Mouse (Mus musculus) gastrocnemius, postnatal 36 days (tissue): ENCODE measurements at regions not wholly inside any gene's neighbourhood (a gene's known extent, or its start where the extent isn't known, plus 50 kb on each side); places are given as distances from the start of the nearest gene placed in this dataset.
"Not testable (repeated sequence)": the region's sequence is repeated elsewhere in the genome, so short reads cannot be mapped to it uniquely, and the experiment has no call there.

ENCODE experiments used
- DNase-seq, 2 experiments: peaks; one replicate each; pipeline ENCODE4 v3.0.0; 2022
- intact Hi-C: fragments of 180-260 bp; cut with DNase I; formaldehyde crosslinking; loops from one replicate; pipeline ENCODE4 v1.15.1; 2025

DNA sequence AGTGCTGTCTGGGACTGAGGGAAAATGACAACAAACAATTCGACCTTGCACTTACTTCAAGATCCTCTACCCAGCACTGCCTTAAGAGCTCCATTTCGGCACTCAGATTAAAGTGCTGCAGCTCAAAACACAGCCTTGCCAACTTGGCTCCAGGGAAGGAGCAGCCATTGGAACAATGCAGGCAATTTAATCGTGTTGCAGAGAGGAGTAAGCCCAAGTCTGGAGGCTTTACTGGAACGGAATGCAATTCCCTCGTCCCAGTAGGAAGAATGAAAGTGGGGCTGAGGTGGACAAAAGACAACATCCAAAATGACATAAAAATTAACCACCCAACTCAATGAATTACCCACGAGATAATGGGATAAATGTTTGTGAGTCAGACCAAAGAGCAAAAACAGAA is 273.0 kb downstream of the Hace1 start:
- intact Hi-C loops: no loop called here
- peak in 1 of 2 experiments; percentile 5 for DNase-seq

DNA sequence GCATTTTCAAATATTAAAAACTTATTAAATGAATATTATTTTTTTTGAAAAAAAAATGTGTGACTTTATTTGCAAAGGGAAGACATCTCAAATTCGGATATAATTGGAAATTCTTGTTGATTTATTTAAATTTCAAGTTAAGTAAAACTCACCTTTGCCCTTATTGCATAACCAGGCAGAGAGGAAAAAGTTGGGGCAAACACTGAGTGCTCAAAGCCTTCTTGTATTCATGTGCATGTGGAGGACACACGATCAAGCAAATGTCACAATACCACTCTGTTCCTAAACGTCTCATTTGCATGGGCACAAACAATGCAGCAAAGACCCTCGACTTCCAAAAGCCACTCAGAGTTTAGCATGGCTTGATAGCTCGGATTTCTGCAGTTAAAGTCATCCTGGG is 275.1 kb downstream of the Hace1 start:
- DNase-seq: no peak
- intact Hi-C loops: no loop called here

DNA sequence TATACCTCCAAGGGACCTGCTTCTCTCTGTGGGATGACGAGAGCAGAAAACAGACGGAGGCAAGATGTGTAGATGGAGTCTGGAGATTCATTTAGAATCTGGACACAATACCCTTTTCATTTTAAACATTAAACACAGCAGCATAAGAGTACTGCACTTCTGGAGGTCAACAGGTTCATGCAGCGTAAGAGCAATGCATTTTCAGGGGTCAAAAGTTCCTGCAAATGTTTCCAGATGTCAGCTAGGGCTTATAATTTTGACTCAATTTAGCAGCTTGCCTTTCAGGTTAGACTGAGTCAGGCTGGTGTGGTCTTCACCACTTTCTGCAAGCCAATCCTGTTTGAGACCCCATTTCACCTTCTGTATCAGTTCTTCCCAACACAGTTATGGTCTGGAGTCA is 277.9 kb downstream of the Hace1 start:
- no peak for DNase-seq
- intact Hi-C loops: no loop called here

DNA sequence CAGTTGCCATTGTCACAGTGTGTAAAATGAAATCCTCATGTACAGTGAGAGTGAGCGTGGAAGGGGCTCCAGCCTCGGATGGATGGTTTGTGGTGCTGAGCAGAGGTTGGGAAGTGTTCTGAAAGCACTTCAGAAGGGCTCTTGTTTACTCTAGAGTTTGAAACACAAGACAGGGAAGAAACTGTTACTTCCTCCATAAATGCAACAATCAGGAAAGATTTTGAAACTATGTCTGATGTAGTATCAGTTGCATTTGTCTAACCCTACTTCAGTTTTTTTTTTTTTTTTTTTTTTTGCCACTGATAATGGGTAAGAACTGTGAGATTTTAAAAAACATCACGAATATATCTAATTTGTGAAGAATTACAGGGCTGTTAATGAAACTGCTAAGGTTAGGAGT is 281.5 kb downstream of the Hace1 start:
- intact Hi-C loops: no loop called here
- DNase-seq: no peak

DNA sequence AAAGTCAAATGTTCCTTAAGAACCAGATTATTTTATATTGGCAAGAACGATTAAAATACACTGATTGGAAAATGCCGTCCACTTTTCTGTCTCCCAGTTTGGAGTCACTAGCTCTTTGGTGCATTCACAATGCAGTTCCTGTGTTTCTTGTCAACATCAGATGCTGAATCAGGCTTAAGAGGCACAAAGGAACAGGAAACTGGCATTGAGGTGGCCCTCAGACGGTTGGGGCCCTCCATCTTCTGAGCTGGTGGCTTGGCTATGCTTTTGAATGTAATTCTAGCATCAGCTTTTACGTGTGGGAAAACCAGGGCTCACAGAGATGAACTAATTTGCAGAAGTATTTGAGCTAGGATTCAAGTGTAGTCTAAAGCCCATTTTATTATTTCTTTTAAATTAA is 282.3 kb downstream of the Hace1 start:
- intact Hi-C loops: no loop called here
- DNase-seq: no peak

DNA sequence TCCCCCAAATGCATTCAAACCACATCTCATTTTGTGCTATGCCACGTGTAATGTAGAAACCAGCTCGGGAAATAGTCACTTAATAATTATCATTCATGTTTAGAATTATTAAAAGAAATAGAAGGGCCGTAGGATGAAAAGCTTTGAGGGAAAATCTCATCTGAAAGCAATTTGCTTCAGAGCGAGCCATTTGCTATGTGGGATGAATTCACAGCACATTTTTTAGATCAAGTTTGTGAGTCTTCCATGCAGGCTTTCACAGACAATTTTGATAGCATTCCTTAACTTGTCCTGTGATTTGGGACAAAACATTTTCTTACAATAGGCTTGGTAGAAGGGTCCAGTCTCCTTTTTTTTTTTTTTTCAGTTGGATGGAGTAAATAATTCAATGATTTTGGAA is 283.1 kb downstream of the Hace1 start:
- no peak for DNase-seq
- intact Hi-C loops: no loop called here

DNA sequence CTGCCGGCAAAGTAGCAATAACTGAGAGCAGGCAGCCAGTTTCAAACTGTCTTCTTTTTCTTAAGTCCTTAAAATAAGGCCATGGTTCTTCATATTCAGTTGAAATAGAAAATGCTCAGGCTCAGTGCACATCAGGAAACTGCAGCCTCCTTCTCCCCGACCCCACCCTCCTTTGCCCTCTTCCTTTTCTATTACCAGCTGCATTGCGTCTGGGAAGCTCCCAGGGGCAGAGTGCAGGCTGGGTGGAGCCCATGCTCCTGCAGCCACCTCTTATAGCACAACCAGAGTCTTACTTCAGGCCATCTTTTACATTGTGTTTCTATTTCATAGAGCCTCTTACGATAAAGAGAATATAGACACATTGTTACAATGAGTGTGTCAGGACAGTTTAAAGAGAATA is 288.2 kb downstream of the Hace1 start:
- intact Hi-C loops: no loop called here
- no peak for DNase-seq

DNA sequence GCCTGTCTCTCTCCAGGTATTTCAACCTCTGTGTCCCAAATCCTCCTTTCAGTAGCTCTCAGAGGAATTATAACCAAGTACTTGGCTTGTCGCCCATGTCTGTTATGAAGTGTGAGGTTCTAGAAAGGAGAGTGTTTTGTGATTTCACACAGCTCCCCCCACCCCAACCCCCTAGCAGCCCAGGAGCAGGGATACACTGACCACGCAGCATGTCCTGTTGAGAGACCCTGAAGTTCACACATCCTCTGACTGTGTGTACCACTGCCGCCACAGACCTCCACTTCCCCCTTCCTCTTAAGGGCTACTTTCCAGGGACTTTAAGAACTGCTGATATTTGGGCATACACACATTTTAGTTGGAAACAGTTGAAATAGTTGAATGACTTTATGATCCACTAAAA is 289.2 kb downstream of the Hace1 start:
- DNase-seq: no peak
- intact Hi-C loops: no loop called here

DNA sequence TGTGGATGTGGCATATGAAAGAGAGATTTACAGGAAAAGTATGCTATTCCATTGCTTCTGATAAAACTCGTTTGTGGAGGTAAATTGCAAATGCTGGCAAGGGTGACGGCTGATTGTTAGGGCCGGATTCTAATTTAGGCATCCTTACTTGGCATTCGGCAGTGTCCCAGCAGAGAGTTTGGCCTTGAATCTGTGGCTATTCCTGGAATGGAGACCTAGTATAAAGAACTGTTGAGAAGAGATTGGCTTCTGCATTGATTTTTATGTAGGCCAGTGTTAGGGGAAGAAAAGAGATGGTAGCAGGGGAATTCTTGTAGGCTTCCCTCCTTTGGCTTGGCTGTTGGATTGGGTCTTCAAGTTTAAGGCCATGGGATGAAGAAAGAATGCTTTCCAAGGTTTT is 293.4 kb downstream of the Hace1 start:
- intact Hi-C loops: no loop called here

DNA sequence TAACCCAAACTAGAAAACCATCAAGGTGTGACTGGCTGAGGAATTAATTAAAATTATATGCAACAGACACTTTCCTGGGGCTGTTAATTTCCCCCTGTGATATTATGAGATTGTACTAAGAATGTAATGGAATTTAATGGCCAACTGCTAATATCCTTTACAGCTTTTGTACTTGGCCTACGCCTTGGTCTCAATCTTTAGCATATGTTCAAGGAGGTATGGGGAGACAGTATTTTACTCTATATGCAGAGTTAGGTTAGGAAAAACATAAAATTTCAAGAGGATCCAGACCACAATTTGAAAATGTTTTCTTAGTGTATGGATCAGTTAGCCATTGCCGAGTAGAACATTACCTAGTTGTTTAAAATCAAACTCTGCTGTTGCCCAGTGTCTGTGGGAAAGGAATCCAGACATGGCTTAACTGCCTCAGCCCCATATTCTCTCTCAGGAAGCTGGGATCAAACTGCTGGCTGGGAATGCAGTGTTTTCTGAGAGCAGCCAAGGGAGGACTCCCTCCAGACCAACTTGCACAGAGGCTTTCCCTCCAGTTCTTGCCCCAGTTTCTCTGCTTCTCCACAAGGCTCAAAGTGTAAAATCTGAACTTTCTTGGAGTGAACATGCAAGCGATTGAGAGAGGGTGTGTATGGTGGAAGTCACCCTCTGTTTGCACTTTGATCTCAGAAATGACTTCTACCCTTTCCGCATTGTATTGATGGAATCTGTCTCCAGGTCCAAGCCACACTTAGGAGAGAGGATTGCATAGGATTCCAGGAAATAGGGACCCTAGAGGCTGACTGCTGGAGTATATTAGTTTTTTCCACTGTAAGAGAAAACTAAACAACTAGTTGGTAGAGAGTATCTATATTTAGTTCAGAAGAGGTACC is 294.6 kb downstream of the Hace1 start:
- intact Hi-C loops: no loop called here
- no peak for DNase-seq

More for the DNA sequence above, 293.4 kb downstream of the Hace1 start:
- DNase-seq: no peak

DNA sequence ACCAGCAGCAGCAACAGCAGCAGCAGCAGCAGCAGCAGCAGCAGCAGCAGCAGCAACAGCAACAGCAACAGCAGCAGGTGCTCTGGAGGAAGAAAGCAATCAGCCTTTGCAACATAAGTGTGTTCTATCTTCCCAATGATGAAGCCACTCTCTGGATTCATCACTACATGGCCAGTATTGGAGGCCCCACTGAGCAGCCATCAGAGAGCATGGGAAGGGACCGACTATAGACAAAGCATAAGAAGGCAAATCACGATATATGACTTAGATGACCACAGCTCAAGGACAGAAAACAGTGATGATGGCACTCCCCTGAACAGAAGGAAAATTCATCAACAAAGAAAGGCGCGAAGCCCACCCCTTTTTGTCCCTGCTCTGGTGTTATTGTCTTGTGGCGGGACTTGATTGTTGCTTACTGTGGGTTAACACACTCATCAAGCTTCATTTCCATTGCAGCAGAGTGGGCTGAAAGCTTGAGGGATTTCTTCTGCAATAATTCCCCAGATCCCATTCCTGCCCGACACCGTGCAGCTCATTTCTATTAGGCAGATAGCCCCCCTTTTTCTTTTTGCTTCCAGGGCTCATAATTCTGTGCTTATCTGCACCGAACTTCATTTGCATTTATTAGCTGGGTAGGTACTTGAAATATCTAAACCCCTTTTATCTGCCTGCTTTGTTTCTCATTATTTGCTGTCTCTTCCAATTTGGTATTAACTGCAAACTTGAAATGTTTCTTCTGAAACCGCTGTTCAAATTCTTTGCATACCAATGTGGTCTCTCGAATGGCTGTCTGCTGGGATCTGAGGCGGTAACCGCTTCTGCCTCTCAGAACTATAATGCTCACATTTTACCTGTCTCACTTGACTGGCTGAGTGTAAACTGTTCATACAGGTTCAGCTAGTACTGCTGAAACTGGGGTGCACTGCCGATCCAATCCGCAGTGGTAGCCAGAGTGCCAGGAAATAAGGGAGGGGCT is 296.5 kb downstream of the Hace1 start:
- intact Hi-C loops: no loop called here
- no peak for DNase-seq

DNA sequence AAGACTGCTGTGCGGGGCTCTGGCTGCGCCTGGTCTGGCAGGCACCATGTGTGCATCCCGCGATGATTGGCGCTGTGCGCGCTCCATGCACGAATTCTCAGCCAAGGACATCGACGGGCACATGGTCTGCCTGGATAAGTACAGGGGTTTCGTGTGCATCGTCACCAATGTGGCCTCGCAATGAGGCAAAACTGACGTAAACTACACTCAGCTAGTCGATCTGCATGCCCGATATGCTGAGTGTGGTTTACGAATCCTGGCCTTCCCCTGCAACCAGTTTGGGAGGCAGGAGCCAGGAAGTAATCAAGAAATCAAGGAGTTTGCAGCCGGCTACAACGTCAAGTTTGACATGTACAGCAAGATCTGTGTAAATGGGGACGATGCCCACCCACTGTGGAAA is 297.7 kb downstream of the Hace1 start:
- DNase-seq, intact Hi-C loops: not testable (repeated sequence)

DNA sequence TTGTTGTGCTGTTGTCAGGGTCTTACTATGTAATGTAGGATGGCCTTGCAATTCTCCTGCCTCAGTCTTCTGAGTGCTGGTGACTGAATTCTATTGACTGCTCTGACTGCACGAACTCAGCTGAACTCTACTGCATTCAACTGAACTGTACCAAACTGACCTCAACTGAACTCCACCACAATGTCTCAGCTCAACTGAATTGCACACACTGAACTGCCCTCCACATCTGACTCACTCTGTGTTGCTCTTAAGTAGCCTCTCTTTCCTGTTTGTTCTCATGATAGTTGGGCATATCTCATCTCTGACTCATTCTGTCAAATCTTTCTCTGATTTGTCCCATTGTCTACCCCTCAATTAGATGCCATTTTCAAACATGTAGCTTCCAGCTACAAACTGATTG is 306.1 kb downstream of the Hace1 start:
- intact Hi-C loops: no loop called here
- DNase-seq: no peak

DNA sequence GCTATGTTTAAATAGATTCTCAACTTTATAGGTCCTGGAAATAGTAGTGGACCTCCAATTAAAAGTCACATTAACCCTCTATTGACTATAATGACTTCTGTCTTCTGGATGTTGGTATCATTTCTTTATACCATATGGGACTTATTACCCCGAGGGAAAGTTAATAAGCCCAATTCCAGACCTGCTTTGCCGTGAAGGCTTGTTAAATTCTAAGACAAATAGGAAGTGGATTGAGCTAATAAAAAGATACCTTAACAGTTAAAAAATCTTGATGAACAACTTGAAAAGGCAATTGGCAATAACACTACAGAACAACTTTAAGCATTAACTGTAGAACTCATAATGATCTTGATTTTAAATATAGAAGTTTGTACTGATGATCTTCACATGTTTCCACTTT is 309.0 kb downstream of the Hace1 start:
- intact Hi-C loops: no loop called here
- DNase-seq: no peak

DNA sequence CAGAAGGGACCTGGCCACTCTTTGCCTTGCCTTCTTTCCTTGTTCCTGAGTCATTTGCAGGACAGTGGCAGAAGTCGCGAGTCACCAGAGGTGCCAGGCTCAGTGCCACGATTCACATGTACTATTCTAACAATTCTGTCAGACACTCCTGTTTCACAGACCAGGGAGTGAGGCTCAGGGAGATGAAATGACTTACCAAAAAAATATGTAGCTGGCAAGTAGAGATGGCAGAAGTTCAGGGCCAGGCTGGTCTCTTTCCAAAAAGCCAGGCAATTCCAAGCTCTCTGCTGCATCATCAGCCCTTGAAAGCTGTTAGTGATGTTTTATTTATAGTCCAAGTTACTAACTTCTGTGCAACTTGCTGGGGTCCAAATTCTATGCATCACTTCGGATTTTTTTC is 311.2 kb downstream of the Hace1 start:
- DNase-seq: peak; percentile 29 to 37
- intact Hi-C loops: no loop called here

DNA sequence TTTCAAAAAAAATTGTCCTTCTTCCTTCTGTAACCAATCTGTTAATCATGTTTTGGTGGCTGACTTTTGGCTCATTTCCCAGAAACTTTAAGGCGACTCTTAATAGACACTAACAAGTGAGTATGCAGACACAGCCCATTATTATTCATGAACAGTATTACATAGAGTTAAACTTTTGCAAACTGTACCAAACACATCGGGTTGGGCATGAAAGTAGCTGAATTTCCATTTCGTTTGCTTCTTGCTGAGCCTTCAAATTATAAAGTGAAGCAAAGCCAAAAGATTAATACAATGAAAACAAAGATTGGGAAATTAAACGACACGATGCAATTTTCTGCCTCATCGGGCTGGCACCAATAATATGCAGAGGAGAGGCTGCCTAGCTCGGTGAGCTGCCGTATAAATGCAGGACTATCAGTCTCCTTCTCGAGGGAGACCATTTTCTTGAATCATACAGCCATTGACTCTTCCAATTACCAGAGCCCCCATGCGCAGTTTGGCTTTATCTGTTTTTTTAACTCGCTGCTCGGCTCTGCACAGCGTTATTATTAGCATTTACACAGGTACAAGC is 311.8 kb downstream of the Hace1 start:
- no peak for DNase-seq
- intact Hi-C loops: no loop called here

DNA sequence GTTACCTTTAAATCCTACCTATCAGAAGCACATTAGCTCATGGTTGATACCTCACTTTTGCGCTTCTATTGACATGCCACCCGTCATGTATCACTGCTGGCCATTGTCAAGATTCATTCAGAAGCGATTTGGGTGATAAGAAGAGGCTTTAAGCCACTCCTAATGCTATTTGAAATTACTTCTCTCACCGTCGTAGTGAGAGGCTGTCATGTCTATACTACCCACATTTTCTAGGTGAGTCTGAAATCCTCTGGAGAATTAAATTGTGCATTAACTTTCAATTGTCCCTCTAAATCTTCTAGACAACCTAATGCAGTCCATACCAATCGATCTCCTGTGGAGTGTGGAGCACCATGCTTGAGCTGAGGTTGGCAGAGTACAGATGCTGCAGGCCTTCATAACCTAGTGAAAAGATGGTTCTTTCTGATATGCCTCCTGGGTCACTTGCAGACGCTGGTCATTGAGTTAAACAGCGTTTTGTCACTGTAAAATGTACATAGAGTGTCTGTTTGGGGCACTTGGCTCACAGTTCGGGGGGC is 312.5 kb downstream of the Hace1 start:
- no peak for DNase-seq
- intact Hi-C loops: no loop called here

DNA sequence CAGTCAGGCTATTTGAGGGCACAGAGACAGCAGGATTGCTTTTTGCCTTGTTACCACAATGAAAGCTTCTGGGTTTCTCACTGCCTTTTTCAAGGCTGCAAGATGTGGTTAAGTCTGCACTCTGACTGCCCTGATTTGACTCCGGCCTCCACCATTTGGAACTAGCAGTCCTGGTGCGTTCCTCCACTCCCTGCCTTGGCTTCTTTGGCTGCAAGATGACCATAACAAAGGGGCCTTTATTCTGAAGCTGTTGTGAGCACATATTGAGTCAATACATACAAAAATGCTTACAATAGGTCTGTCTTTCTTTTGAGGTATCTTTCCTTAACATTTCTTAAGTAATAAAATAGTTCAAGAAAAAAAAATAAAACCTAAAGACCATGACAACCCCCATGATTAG is 314.8 kb downstream of the Hace1 start:
- intact Hi-C loops: no loop called here
- DNase-seq: no peak

DNA sequence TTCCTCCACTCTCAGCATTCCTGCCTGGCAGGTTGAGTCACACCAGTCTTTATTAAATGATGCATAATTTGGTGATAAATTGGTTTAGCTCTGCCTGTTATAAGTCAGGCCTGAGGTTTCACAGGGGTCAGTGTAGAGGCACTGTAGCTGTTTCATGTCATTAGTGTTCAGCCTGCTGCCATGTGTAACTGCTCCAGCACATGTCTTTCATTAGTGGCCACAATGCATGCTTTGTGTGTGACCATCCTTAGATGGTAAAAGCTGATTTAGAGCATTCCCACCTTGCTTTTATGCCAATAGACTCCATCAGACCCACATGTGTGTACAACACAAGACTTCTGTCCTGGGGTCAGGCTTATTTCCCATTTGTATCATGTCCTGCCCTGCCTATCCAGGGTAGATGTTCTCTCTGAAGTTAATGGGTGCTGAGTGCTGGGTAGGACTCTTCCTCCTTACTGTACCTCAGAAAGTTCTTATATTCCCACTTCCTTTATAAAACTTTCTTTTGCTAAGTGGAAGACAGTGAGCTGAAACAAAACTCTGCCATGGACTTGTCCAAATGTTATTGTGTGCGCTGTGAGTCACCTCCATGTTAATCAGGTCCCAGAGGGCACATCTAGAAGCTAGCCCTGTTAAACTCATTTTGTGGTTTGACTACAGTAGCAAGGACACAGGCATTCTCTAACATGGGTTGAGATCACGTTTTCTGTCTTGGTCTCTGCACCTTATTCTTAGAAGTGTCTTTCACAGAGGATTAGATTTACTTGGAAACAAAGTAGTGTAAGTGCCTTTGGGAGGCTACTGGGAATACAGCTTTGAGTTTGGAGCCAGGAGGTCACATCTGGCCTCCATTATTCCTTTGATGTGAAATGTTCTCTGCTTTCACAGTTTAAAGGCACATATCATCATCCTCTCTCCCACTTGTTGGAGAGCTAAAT is 316.5 kb downstream of the Hace1 start:
- intact Hi-C loops: no loop called here
- no peak for DNase-seq

DNA sequence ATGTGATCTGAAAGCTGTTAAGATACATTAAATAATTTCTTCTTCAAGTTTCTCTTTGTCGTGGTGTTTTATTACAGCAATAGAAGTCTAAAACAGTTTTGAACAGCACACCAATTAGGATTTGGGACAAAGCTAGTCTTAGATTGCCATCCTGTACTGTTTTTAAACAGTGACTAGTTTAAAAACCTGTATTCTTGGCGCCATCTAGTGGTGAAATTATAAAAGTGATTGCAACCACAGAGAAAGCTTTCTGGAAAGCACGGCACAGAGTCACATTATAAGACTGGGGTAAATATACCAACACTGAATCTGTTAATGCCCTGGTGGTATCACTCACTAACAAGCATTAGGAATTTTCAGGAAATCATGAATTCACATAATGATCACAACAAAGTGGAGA is 339.3 kb downstream of the Hace1 start:
- intact Hi-C loops: loop anchor here (5.0 to 10.0 kb wide), 3 partner anchors 112 to 532 kb away; no protein-coding TSS in a partner anchor
- DNase-seq: no peak
